Mouse (Mus musculus): ENCODE measurements around the gene Chit1. TPM values are rescaled to one million over a fixed set of nuclear protein-coding genes. Genes with fewer than 3 reads are reported as not detected.

Gene Chit1
- polyA plus RNA-seq, 1 experiment: 0.19 TPM

DNA sequence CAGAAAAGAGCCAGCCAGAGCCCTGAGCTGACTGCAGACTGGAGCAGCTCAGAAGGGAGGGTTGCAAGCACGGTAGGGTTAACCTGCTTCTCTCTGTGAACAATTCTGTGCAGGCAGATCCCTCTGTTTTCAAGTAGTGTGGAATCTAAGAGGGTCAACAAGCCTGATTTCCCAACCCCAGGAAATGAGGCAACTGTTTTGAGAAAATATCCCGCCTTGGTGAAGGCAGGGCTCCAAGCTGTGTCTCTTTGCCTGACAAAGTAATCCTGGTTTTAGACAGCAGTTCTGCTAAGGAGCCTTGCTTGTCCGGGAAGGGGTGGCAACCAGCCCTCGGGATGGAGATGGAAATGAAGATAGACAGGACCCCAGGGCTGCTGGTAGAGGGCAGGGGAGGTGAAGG, 53.4 kb downstream of the Chit1 start:
- H3K27ac ChIP-seq (ENCODE audit: insufficient read depth, low read length): no peak overlapping the region
- no peaks in the 10 kb centered on the region for H3K4me1 ChIP-seq (ENCODE audit: control insufficient read depth, insufficient read depth, low read length)
- TF ChIP-seq POLR2A (IDR thresholded peaks at IDR 0.05; ENCODE audit: extremely low read depth, insufficient read depth, low read length): no peak
- no peak for TF ChIP-seq CTCF (IDR thresholded peaks at IDR 0.05; ENCODE audit: extremely low read depth, insufficient read depth, low read length)
- H3K4me3 ChIP-seq (ENCODE audit: insufficient read depth, low read length): no peak overlapping the region

- Histone ChIP-seq H3K4me3 (ENCODE audit: insufficient read depth, low read length) (no peak overlapping the region), H3K4me1 (ENCODE audit: control insufficient read depth, insufficient read depth, low read length) (no peaks in the 10 kb centered on the region), H3K27ac (ENCODE audit: insufficient read depth, low read length) (no peak overlapping the region)
- no peak for TF ChIP-seq CTCF (IDR thresholded peaks at IDR 0.05; ENCODE audit: extremely low read depth, insufficient read depth, low read length)
- no peak for TF ChIP-seq POLR2A (IDR thresholded peaks at IDR 0.05; ENCODE audit: extremely low read depth, insufficient read depth, low read length)
Observed at GRCm38 (mm10) chr1:134166547-134166946, 55.5 kb downstream of the Chit1 start.

- no peak overlapping the region for H3K27ac ChIP-seq (ENCODE audit: insufficient read depth, low read length)
- TF ChIP-seq CTCF (IDR thresholded peaks at IDR 0.05; ENCODE audit: extremely low read depth, insufficient read depth, low read length) (no peak), POLR2A (IDR thresholded peaks at IDR 0.05; ENCODE audit: extremely low read depth, insufficient read depth, low read length) (no peak)
- H3K4me3 ChIP-seq (ENCODE audit: insufficient read depth, low read length): no peak overlapping the region
- H3K4me1 ChIP-seq (ENCODE audit: control insufficient read depth, insufficient read depth, low read length): no peaks in the 10 kb centered on the region
Observed at GRCm38 (mm10) chr1:134167416-134168305, 56.6 kb downstream of the Chit1 start.

DNA sequence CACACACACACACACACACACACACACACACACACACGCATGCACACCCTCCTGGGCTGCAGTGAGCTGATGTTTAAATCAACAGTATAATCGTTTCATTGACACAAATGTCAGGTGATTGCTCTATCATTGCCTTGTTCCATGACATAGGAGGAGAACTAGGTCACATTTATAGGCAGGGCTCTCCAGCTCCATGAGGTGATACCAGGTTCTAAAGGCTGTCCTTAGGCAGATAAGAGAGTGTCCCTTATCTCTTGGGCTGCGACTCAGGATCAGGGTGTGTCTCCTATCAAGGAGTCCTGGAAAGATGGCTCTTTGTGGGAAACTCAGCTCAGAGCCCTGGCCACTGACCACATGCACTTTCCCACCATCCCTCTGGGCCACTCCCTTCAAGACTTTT, 57.5 kb downstream of the Chit1 start:
- H3K27ac ChIP-seq (ENCODE audit: insufficient read depth, low read length): no peak overlapping the region
- H3K4me1 ChIP-seq (ENCODE audit: control insufficient read depth, insufficient read depth, low read length): no peaks in the 10 kb centered on the region
- no peak overlapping the region for H3K4me3 ChIP-seq (ENCODE audit: insufficient read depth, low read length)
- TF ChIP-seq CTCF (IDR thresholded peaks at IDR 0.05; ENCODE audit: extremely low read depth, insufficient read depth, low read length): no peak
- TF ChIP-seq POLR2A (IDR thresholded peaks at IDR 0.05; ENCODE audit: extremely low read depth, insufficient read depth, low read length): no peak

- H3K4me1 ChIP-seq (ENCODE audit: control insufficient read depth, insufficient read depth, low read length): no peaks in the 10 kb centered on the region
- H3K27ac ChIP-seq (ENCODE audit: insufficient read depth, low read length): no peak overlapping the region
- H3K4me3 ChIP-seq (ENCODE audit: insufficient read depth, low read length): no peak overlapping the region
- no peak for TF ChIP-seq POLR2A (IDR thresholded peaks at IDR 0.05; ENCODE audit: extremely low read depth, insufficient read depth, low read length)
- no peak for TF ChIP-seq CTCF (IDR thresholded peaks at IDR 0.05; ENCODE audit: extremely low read depth, insufficient read depth, low read length)
Observed at GRCm38 (mm10) chr1:134168985-134169697, 58.1 kb downstream of the Chit1 start.

GRCm38 (mm10) chr1:134173081-134173480, 62.0 kb downstream of the Chit1 start:
- TF ChIP-seq POLR2A (IDR thresholded peaks at IDR 0.05; ENCODE audit: extremely low read depth, insufficient read depth, low read length): no peak
- no peak for TF ChIP-seq CTCF (IDR thresholded peaks at IDR 0.05; ENCODE audit: extremely low read depth, insufficient read depth, low read length)

GRCm38 (mm10) chr1:134177976-134178375, 66.9 kb downstream of the Chit1 start:
- Histone ChIP-seq H3K4me3 (ENCODE audit: insufficient read depth, low read length) (no peak overlapping the region), H3K4me1 (ENCODE audit: control insufficient read depth, insufficient read depth, low read length) (peaks cover 1% of the 10 kb centered on the region; the same call in 1 of the 2 replicates), H3K27ac (ENCODE audit: insufficient read depth, low read length) (no peak overlapping the region)
- TF ChIP-seq CTCF (IDR thresholded peaks at IDR 0.05; ENCODE audit: extremely low read depth, insufficient read depth, low read length): no peak
- TF ChIP-seq POLR2A (IDR thresholded peaks at IDR 0.05; ENCODE audit: extremely low read depth, insufficient read depth, low read length): no peak

More at GRCm38 (mm10) chr1:134173081-134173480, 62.0 kb downstream of the Chit1 start:
- Histone ChIP-seq H3K4me1 (ENCODE audit: control insufficient read depth, insufficient read depth, low read length) (no peaks in the 10 kb centered on the region), H3K27ac (ENCODE audit: insufficient read depth, low read length) (no peak overlapping the region), H3K4me3 (ENCODE audit: insufficient read depth, low read length) (no peak overlapping the region)

DNA sequence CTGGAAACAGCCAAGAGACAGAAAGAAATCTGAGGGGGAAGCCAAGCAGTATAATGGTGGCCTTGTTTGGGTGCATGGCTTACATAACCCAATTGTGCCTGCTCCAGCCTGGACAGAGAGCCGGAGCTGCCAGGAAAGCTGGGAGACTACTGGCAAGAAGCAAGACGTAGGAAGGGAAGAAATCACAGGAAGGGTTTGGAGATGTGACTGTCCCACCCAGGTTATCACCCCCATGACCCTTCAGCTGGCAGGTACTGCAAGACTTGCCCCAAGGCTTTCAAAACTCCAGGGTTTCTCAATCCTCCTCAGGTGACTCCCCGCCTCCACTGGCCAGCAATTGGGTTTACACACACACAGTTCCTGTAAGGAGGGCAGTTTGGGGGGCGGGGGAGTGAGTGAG, 71.0 kb downstream of the Chit1 start, which contains the start of gene Chil1:
Chil1 (plus strand) TSS at position 152 of the 400 bp plus-strand sequence.
- Histone ChIP-seq H3K27ac (ENCODE audit: insufficient read depth, low read length) (peak within 1 kb of the TSS; percentile 59), H3K4me3 (ENCODE audit: insufficient read depth, low read length) (no peak within 1 kb of the TSS), H3K4me1 (ENCODE audit: control insufficient read depth, insufficient read depth, low read length) (peaks cover 3% of the 10 kb centered on the region; the same call in 1 of the 2 replicates)
- TF ChIP-seq POLR2A (IDR thresholded peaks at IDR 0.05; ENCODE audit: extremely low read depth, insufficient read depth, low read length) (no peak), CTCF (IDR thresholded peaks at IDR 0.05; ENCODE audit: extremely low read depth, insufficient read depth, low read length) (no peak)

DNA sequence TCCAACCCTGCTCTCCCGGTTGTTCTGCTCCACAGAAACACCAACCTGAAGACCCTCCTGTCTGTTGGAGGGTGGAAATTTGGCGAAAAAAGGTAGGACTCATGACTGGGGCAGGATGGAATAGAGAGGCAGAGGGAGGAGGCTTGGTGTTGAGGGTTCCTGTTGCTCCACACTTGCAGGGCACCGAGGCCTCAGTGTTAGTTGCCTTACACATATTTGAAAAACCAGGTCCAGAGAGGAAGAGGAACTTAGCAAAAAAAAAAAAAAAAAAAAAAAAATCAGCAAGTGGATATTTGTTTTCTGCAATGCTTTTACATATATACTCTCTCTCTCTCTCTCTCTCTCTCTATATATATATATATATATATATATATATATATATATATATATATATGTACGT, 73.0 kb downstream of the Chit1 start:
- Histone ChIP-seq H3K4me1 (ENCODE audit: control insufficient read depth, insufficient read depth, low read length) (peaks cover 3% of the 10 kb centered on the region), H3K4me3 (ENCODE audit: insufficient read depth, low read length) (no peak overlapping the region), H3K27ac (ENCODE audit: insufficient read depth, low read length) (no peak overlapping the region)
- no peak for TF ChIP-seq CTCF (IDR thresholded peaks at IDR 0.05; ENCODE audit: extremely low read depth, insufficient read depth, low read length)
- no peak for TF ChIP-seq POLR2A (IDR thresholded peaks at IDR 0.05; ENCODE audit: extremely low read depth, insufficient read depth, low read length)
